In genomic region chr11:70015677-70016076, GRCm38 (mm10) we compare ENCODE assay signal across 8 mouse cellular contexts. TPM values are rescaled to one million over a fixed set of nuclear protein-coding genes. Genes with fewer than 3 reads are reported as not detected.
DNase-seq lines count a peak whose midpoint lies in the region; ATAC-seq and TF ChIP-seq lines count a peak whose summit lies in the region.

No protein-coding gene starts in this region.

- ATAC-seq in erythroblast, adult 5-6 weeks (replicated peaks; ENCODE audit: low FRiP score, poor library complexity, severe bottlenecking): no peak
- ATAC-seq in lung, embryonic 16.5 days (ENCODE audit: low read depth): no peak
- no peak for ATAC-seq in limb, embryonic 14.5 days (ENCODE audit: low FRiP score, low read depth)
- no peak for ATAC-seq in stomach, embryonic 15.5 days (ENCODE audit: insufficient read depth, low FRiP score, low read depth)

- H3K9ac ChIP-seq in lung, embryonic 16.5 days (ENCODE audit: low read length): 0 out of 2 replicates have a peak overlapping the region, but pooled peaks have one; percentile 79
- no peak overlapping the region for H3K9ac ChIP-seq in limb, embryonic 14.5 days (ENCODE audit: low read depth, low read length, severe bottlenecking)
- no peak overlapping the region for H3K9ac ChIP-seq in stomach, embryonic 15.5 days

- TF ChIP-seq POLR2A in limb, embryonic 14.5 days (IDR thresholded peaks at IDR 0.05; ENCODE audit: borderline replicate concordance, extremely low read depth, insufficient read depth, insufficient read length): no peak

- peak overlapping the region; percentile 89 for H3K4me2 ChIP-seq in lung, embryonic 16.5 days (ENCODE audit: low read depth, low read length)
- H3K4me2 ChIP-seq in limb, embryonic 14.5 days (replicated peaks; ENCODE audit: low read depth, low read length, severe bottlenecking): peak overlapping the region; percentile 85
- H3K4me2 ChIP-seq in stomach, embryonic 15.5 days: peak overlapping the region; percentile 74

- H3K4me3 ChIP-seq in erythroblast, embryonic 14.5 days (replicated peaks): peak overlapping the region; percentile 81
- peak overlapping the region; percentile 74 for H3K4me3 ChIP-seq in lung, embryonic 16.5 days (ENCODE audit: low read length)
- peak overlapping the region; percentile 55; the same call in 1 of the 2 replicates for H3K4me3 ChIP-seq in limb, embryonic 14.5 days (replicated peaks; ENCODE audit: low read length)
- H3K4me3 ChIP-seq in stomach, embryonic 15.5 days (replicated peaks): no peak overlapping the region

- H3K27me3 ChIP-seq in erythroblast, embryonic 14.5 days (ENCODE audit: control insufficient read depth): no peaks in the 10 kb centered on the region
- H3K27me3 ChIP-seq in lung, embryonic 16.5 days (ENCODE audit: control insufficient read depth, insufficient read depth, low read depth, low read length): no peaks in the 10 kb centered on the region
- no peaks in the 10 kb centered on the region for H3K27me3 ChIP-seq in limb, embryonic 14.5 days (ENCODE audit: control insufficient read depth, insufficient read depth, low read length)
- no peaks in the 10 kb centered on the region for H3K27me3 ChIP-seq in stomach, embryonic 15.5 days (replicated peaks)

- no peaks in the 10 kb centered on the region for H3K9me3 ChIP-seq in erythroblast, embryonic 14.5 days (ENCODE audit: control insufficient read depth, low read length)
- H3K9me3 ChIP-seq in lung, embryonic 16.5 days (ENCODE audit: control insufficient read depth, low read length): no peaks in the 10 kb centered on the region
- no peaks in the 10 kb centered on the region for H3K9me3 ChIP-seq in limb, embryonic 14.5 days (ENCODE audit: control insufficient read depth, low read length)
- H3K9me3 ChIP-seq in stomach, embryonic 15.5 days: no peaks in the 10 kb centered on the region

- peaks cover 38% of the 10 kb centered on the region for H3K36me3 ChIP-seq in erythroblast, embryonic 14.5 days (ENCODE audit: control insufficient read depth)
- H3K36me3 ChIP-seq in lung, embryonic 16.5 days (ENCODE audit: control insufficient read depth, insufficient read depth, low read length): peaks cover 20% of the 10 kb centered on the region
- H3K36me3 ChIP-seq in limb, embryonic 14.5 days (ENCODE audit: control insufficient read depth, insufficient read depth, low read length): peaks cover 32% of the 10 kb centered on the region
- peaks cover 27% of the 10 kb centered on the region for H3K36me3 ChIP-seq in stomach, embryonic 15.5 days

- 62% methylated on average over 6 of the region's 6 CpGs for WGBS in lung, embryonic 16.5 days
- WGBS in limb, embryonic 14.5 days: 72% methylated on average over 6 of the region's 6 CpGs
- 66% methylated on average over 6 of the region's 6 CpGs for WGBS in stomach, embryonic 15.5 days

- H3K4me1 ChIP-seq in erythroblast, embryonic 14.5 days (ENCODE audit: control insufficient read depth): peaks cover 55% of the 10 kb centered on the region
- H3K4me1 ChIP-seq in lung, embryonic 16.5 days (replicated peaks; ENCODE audit: control insufficient read depth, insufficient read depth, low read length): peaks cover 39% of the 10 kb centered on the region
- H3K4me1 ChIP-seq in limb, embryonic 14.5 days (ENCODE audit: control insufficient read depth, insufficient read depth, low read length): peaks cover 38% of the 10 kb centered on the region
- H3K4me1 ChIP-seq in stomach, embryonic 15.5 days: peaks cover 33% of the 10 kb centered on the region

- H3K27ac ChIP-seq in lung, embryonic 16.5 days (ENCODE audit: low read length): no peak overlapping the region
- no peak overlapping the region for H3K27ac ChIP-seq in limb, embryonic 14.5 days (replicated peaks; ENCODE audit: low read depth, low read length)
- no peak overlapping the region for H3K27ac ChIP-seq in stomach, embryonic 15.5 days

- no peak for DNase-seq in lung, postnatal 36 days
- no peak for DNase-seq in limb, embryonic 14.5 days (ENCODE audit: low spot score)
- no peak for DNase-seq in cerebellum, postnatal 10 days
- DNase-seq in gastrocnemius, postnatal 25 days: no peak

RNA-seq across cellular contexts. Expression of gene Acadvl, which starts 0.5 kb away (rescaled TPM):
- 2.9 and 3.2 TPM in 2 replicates for polyA plus RNA-seq in erythroblast, embryonic 14.5 days (2012)
- total RNA-seq in erythroblast, adult 5-6 weeks (2015; ENCODE audit: low replicate concordance): 23.6 and 48.4 TPM in 2 replicates
- 18.6 and 20.4 TPM in 2 replicates for total RNA-seq in erythroblast, adult 5-6 weeks (2017; ENCODE audit: low replicate concordance)
- polyA plus RNA-seq in lung, embryonic 16.5 days (2015; fragmentation: Nextera tagmentation; extraction: Ambion mirVana): 90.0 and 92.0 TPM in 2 replicates
- polyA plus RNA-seq in limb, embryonic 14.5 days (2012; rRNA removed): 52.9 and 55.4 TPM in 2 replicates
- polyA plus RNA-seq in limb, embryonic 14.5 days (2014; fragmentation: Nextera tagmentation; extraction: Ambion mirVana): 71.8 and 77.0 TPM in 2 replicates
- 84.8 and 95.4 TPM in 2 replicates for polyA plus RNA-seq in stomach, embryonic 15.5 days (2015; fragmentation: Nextera tagmentation; extraction: Ambion mirVana)
- total RNA-seq in gastrocnemius, postnatal 25 days (2021): 100 to 1,000 TPM; 342 to 380 TPM

RNA-seq across cellular contexts. Expression of gene Dlg4, which starts 1.1 kb away (rescaled TPM):
- polyA plus RNA-seq in erythroblast, embryonic 14.5 days (2012): 0.10 and 0.19 TPM in 2 replicates
- total RNA-seq in erythroblast, adult 5-6 weeks (2015; ENCODE audit: low replicate concordance): 7.7 TPM in 1 of 2 replicates, not detected in the other
- total RNA-seq in erythroblast, adult 5-6 weeks (2017; ENCODE audit: low replicate concordance): 0.17 and 0.84 TPM in 2 replicates
- 5.5 and 7.9 TPM in 2 replicates for polyA plus RNA-seq in lung, embryonic 16.5 days (2015; fragmentation: Nextera tagmentation; extraction: Ambion mirVana)
- polyA plus RNA-seq in limb, embryonic 14.5 days (2012; rRNA removed): 89.6 and 99.8 TPM in 2 replicates
- 9.7 and 10.0 TPM in 2 replicates for polyA plus RNA-seq in limb, embryonic 14.5 days (2014; fragmentation: Nextera tagmentation; extraction: Ambion mirVana)
- polyA plus RNA-seq in stomach, embryonic 15.5 days (2015; fragmentation: Nextera tagmentation; extraction: Ambion mirVana): 8.2 and 9.7 TPM in 2 replicates
- total RNA-seq in gastrocnemius, postnatal 25 days (2021): 1 to 10 TPM; 5.6 to 6.9 TPM

RNA-seq across cellular contexts. Expression of gene Dvl2, which starts 15.3 kb away (rescaled TPM):
- 0.48 and 0.76 TPM in 2 replicates for polyA plus RNA-seq in erythroblast, embryonic 14.5 days (2012)
- 1.3 and 4.2 TPM in 2 replicates for total RNA-seq in erythroblast, adult 5-6 weeks (2015; ENCODE audit: low replicate concordance)
- total RNA-seq in erythroblast, adult 5-6 weeks (2017; ENCODE audit: low replicate concordance): 2.1 and 7.4 TPM in 2 replicates
- polyA plus RNA-seq in lung, embryonic 16.5 days (2015; fragmentation: Nextera tagmentation; extraction: Ambion mirVana): 30.1 and 30.7 TPM in 2 replicates
- 65.4 and 81.0 TPM in 2 replicates for polyA plus RNA-seq in limb, embryonic 14.5 days (2012; rRNA removed)
- 40.3 and 47.0 TPM in 2 replicates for polyA plus RNA-seq in limb, embryonic 14.5 days (2014; fragmentation: Nextera tagmentation; extraction: Ambion mirVana)
- 31.9 and 33.9 TPM in 2 replicates for polyA plus RNA-seq in stomach, embryonic 15.5 days (2015; fragmentation: Nextera tagmentation; extraction: Ambion mirVana)
- total RNA-seq in gastrocnemius, postnatal 25 days (2021): 1 to 10 TPM; 3.7 to 4.1 TPM

RNA-seq across cellular contexts. Expression of gene Phf23, which starts 20.1 kb away (rescaled TPM):
- polyA plus RNA-seq in erythroblast, embryonic 14.5 days (2012): 4.5 and 5.5 TPM in 2 replicates
- 8.5 and 11.3 TPM in 2 replicates for total RNA-seq in erythroblast, adult 5-6 weeks (2015; ENCODE audit: low replicate concordance)
- total RNA-seq in erythroblast, adult 5-6 weeks (2017; ENCODE audit: low replicate concordance): 7.4 and 11.0 TPM in 2 replicates
- 58.1 and 59.5 TPM in 2 replicates for polyA plus RNA-seq in lung, embryonic 16.5 days (2015; fragmentation: Nextera tagmentation; extraction: Ambion mirVana)
- 66.7 and 69.2 TPM in 2 replicates for polyA plus RNA-seq in limb, embryonic 14.5 days (2012; rRNA removed)
- polyA plus RNA-seq in limb, embryonic 14.5 days (2014; fragmentation: Nextera tagmentation; extraction: Ambion mirVana): 51.7 and 60.5 TPM in 2 replicates
- polyA plus RNA-seq in stomach, embryonic 15.5 days (2015; fragmentation: Nextera tagmentation; extraction: Ambion mirVana): 59.4 and 61.8 TPM in 2 replicates
- 10 to 100 TPM; 15.0 to 16.1 TPM for total RNA-seq in gastrocnemius, postnatal 25 days (2021)

RNA-seq across cellular contexts. Expression of gene Gabarap, which starts 24.7 kb away (rescaled TPM):
- polyA plus RNA-seq in erythroblast, embryonic 14.5 days (2012): 50.2 and 55.8 TPM in 2 replicates
- total RNA-seq in erythroblast, adult 5-6 weeks (2015; ENCODE audit: low replicate concordance): 328 and 394 TPM in 2 replicates
- 127 and 214 TPM in 2 replicates for total RNA-seq in erythroblast, adult 5-6 weeks (2017; ENCODE audit: low replicate concordance)
- polyA plus RNA-seq in lung, embryonic 16.5 days (2015; fragmentation: Nextera tagmentation; extraction: Ambion mirVana): 515 and 536 TPM in 2 replicates
- polyA plus RNA-seq in limb, embryonic 14.5 days (2012; rRNA removed): 431 and 477 TPM in 2 replicates
- polyA plus RNA-seq in limb, embryonic 14.5 days (2014; fragmentation: Nextera tagmentation; extraction: Ambion mirVana): 574 and 593 TPM in 2 replicates
- 459 and 473 TPM in 2 replicates for polyA plus RNA-seq in stomach, embryonic 15.5 days (2015; fragmentation: Nextera tagmentation; extraction: Ambion mirVana)
- 100 to 1,000 TPM; 148 to 170 TPM for total RNA-seq in gastrocnemius, postnatal 25 days (2021)

Comparison
In these comparisons a context has a peak if more than half of its experiments do, and no peak if none do; other contexts are left out.
1. RNA of gene Acadvl, which starts 0.5 kb away (polyA plus RNA-seq): 90.0 to 92.0 TPM in lung, embryonic 16.5 days, 84.8 to 95.4 TPM in stomach, embryonic 15.5 days and 52.9 to 77.0 TPM in limb, embryonic 14.5 days; 2.9 to 3.2 TPM in erythroblast, embryonic 14.5 days; every median in the first group is over 10 times any median in the second.
2. RNA of gene Dvl2, which starts 15.3 kb away (polyA plus RNA-seq): 40.3 to 81.0 TPM in limb, embryonic 14.5 days, 31.9 to 33.9 TPM in stomach, embryonic 15.5 days and 30.1 to 30.7 TPM in lung, embryonic 16.5 days; 0.48 to 0.76 TPM in erythroblast, embryonic 14.5 days; every median in the first group is over 10 times any median in the second.
3. Peak in every context shown above with its lines, with median percentiles within 50 percentile points of each other: H3K4me2 ChIP-seq.